Mouse (Mus musculus): ENCODE results near the gene Hip1. TPM values are rescaled to one million over a fixed set of nuclear protein-coding genes. Genes with fewer than 3 reads are reported as not detected.
"Not testable (repeated sequence)": the region's sequence is repeated elsewhere in the genome, so short reads cannot be mapped to it uniquely, and the experiment has no call there.

Gene Hip1
- total RNA-seq, 1 experiment from 2014 or later = 152 TPM

DNA sequence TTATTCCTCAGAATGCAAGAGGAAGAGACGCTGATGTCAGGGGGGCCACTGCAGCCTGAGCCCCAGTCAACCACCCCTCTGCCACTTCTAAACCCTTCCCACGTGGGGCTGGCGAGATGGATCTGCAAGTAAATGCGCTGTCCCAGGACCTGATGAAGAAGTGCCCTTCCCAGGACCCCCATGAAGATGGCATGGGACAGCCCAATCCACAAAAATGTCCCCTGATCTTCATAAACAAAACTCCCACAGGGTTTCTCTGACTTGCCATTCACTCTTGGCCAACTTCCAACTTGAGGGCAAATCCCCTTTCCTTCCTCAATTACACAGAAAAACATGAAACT is 84.1 kb downstream of the Hip1 start:
- ATAC-seq (replicated peaks; ENCODE audit: insufficient number of reproducible peaks, low FRiP score, low TSS enrichment, poor library complexity, severe bottlenecking) = no peak

GRCm38 (mm10) chr5:135460152-135460832 is 84.6 kb downstream of the Hip1 start:
- ATAC-seq (replicated peaks; ENCODE audit: insufficient number of reproducible peaks, low FRiP score, low TSS enrichment, poor library complexity, severe bottlenecking) = no peak

GRCm38 (mm10) chr5:135459486-135459885 is 85.4 kb downstream of the Hip1 start:
- ATAC-seq (replicated peaks; ENCODE audit: insufficient number of reproducible peaks, low FRiP score, low TSS enrichment, poor library complexity, severe bottlenecking) = no peak

GRCm38 (mm10) chr5:135457961-135458360 is 87.0 kb downstream of the Hip1 start:
- no peak for ATAC-seq (replicated peaks; ENCODE audit: insufficient number of reproducible peaks, low FRiP score, low TSS enrichment, poor library complexity, severe bottlenecking)

GRCm38 (mm10) chr5:135456515-135456914 is 88.4 kb downstream of the Hip1 start:
- no peak for ATAC-seq (replicated peaks; ENCODE audit: insufficient number of reproducible peaks, low FRiP score, low TSS enrichment, poor library complexity, severe bottlenecking)

GRCm38 (mm10) chr5:135454256-135454655 is 90.7 kb downstream of the Hip1 start:
- no peak for ATAC-seq (replicated peaks; ENCODE audit: insufficient number of reproducible peaks, low FRiP score, low TSS enrichment, poor library complexity, severe bottlenecking)

DNA sequence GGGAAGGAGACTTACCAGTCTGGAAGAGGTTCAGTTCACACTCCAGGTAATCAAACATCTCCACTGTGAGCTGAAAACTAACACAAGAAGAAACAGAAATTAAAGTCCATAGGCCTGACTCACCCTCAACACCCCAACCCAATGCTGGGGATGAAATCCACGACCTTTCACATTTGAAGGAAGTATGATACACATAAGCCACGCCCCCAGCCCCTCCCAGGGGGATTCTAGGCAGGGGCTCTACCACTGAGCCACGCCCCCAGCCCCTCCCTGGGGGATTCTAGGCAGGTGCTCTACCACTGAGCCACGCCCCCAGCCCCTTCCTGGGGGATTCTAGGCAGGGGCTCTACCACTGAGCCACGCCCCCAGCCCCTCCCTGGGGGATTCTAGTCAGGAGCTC is 93.4 kb downstream of the Hip1 start:
- not testable (repeated sequence) for ATAC-seq (replicated peaks; ENCODE audit: insufficient number of reproducible peaks, low FRiP score, low TSS enrichment, poor library complexity, severe bottlenecking)

- ATAC-seq (replicated peaks; ENCODE audit: insufficient number of reproducible peaks, low FRiP score, low TSS enrichment, poor library complexity, severe bottlenecking) = no peak
Measured at GRCm38 (mm10) chr5:135451100-135451499, 93.8 kb downstream of the Hip1 start.

GRCm38 (mm10) chr5:135445755-135446154 is 99.2 kb downstream of the Hip1 start:
- ATAC-seq (replicated peaks; ENCODE audit: insufficient number of reproducible peaks, low FRiP score, low TSS enrichment, poor library complexity, severe bottlenecking) = no peak

DNA sequence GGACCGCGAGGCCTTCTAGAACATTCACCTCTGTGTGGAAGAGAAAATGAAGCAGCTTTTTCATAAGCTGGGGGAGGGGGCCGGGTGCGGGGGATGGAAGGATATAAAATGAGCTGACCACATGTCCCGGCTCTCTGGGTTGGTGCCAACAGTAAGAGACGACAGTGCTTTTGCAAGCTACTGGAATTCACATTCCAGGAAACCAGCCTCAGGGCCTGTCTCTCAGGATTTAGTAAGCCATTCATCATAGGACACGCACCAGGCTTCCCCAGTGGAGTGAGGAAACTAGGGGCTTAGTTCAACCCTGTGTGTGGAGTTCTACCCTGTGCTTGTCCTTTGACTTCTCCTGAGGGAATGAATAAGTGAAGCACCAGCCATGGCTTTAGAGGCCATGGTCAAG is 102.5 kb downstream of the Hip1 start:
- no peak for ATAC-seq (replicated peaks; ENCODE audit: insufficient number of reproducible peaks, low FRiP score, low TSS enrichment, poor library complexity, severe bottlenecking)

GRCm38 (mm10) chr5:135435039-135435438 is 109.9 kb downstream of the Hip1 start:
- ATAC-seq (replicated peaks; ENCODE audit: insufficient number of reproducible peaks, low FRiP score, low TSS enrichment, poor library complexity, severe bottlenecking) = no peak

- ATAC-seq (replicated peaks; ENCODE audit: insufficient number of reproducible peaks, low FRiP score, low TSS enrichment, poor library complexity, severe bottlenecking) = no peak
Measured at GRCm38 (mm10) chr5:135433861-135434260, 111.1 kb downstream of the Hip1 start.

DNA sequence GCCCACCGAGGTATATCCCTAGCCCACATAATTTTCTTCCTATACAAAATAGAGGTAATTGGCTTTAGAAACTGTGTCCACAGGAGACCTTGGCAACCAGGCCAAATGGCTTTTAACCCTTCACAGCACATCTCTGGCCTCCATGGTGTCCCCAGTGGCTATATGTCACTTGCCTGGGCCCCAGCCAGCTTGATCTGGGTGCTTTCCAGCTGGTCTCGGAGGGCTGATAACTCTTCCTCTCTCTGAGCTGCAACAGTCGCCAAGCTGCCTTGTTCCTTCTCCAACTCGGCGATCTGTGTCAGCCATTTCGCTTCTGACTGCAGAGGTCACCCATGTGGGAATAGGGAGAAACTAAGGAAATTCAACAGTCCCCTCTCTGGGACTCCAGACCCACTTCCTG is 113.8 kb downstream of the Hip1 start:
- ATAC-seq (replicated peaks; ENCODE audit: insufficient number of reproducible peaks, low FRiP score, low TSS enrichment, poor library complexity, severe bottlenecking) = no peak

- ATAC-seq (replicated peaks; ENCODE audit: insufficient number of reproducible peaks, low FRiP score, low TSS enrichment, poor library complexity, severe bottlenecking) = no peak
Measured at GRCm38 (mm10) chr5:135428786-135429185, 116.1 kb downstream of the Hip1 start.

DNA sequence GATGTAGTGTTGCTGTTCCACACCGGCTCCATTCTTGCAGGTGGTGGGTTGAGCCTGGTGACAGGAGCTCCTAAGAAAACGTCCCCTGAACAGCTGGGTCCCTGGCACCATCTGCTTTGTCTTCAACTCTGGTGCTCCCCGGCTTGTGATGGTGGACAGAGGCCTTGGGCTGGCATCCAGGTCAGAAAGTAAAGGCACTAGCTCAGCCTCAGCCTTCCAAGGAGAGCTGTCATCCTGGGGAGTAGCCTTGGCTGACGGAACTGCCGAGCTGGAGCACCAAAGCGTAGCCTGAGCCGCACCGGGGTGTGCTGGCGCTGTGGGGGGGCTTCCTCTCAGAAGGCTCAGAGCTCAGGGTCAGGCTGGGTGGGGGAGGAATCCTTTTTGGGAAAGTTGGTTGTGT is 134.7 kb downstream of the Hip1 start:
- ATAC-seq (replicated peaks; ENCODE audit: insufficient number of reproducible peaks, low FRiP score, low TSS enrichment, poor library complexity, severe bottlenecking) = no peak

DNA sequence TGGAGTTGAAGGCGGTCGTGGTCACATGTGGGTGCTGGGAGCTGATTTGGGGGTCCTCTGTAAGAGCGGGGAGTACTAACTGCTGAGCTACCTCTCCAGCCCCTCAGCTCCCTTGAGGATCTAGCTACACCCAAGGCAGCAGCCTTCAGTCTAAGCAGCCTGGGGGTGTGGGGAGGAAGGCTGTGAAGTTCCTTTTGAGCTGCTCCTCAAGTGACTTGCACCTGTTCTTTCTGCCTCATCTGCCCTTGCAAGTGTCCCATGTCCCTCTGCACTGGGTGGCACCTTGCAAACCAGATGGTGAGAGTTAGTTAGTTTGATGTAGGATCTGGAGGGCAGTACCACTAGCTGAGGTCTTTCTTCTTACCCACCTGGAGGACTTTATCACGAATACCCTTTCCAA is 136.8 kb downstream of the Hip1 start:
- ATAC-seq (replicated peaks; ENCODE audit: insufficient number of reproducible peaks, low FRiP score, low TSS enrichment, poor library complexity, severe bottlenecking) = no peak

DNA sequence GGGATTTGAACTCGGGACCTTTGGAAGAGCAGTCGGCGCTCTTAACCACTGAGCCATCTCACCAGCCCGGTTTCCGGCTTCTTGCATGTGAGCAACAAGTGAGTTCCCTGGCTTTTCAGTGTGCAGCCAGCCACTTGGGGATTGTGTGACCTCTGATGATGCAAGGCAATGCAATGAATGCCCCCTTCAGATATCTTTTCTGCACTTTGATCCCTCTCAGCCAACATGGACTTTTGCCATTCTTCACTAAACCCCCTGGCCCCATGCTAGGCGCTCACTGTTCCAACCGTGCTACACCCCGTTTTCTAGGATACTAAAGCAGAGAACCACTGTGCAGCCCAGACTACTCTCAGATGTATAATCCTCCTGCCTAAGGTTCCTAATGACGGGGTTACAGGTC is 139.5 kb downstream of the Hip1 start:
- ATAC-seq (replicated peaks; ENCODE audit: insufficient number of reproducible peaks, low FRiP score, low TSS enrichment, poor library complexity, severe bottlenecking) = no peak

DNA sequence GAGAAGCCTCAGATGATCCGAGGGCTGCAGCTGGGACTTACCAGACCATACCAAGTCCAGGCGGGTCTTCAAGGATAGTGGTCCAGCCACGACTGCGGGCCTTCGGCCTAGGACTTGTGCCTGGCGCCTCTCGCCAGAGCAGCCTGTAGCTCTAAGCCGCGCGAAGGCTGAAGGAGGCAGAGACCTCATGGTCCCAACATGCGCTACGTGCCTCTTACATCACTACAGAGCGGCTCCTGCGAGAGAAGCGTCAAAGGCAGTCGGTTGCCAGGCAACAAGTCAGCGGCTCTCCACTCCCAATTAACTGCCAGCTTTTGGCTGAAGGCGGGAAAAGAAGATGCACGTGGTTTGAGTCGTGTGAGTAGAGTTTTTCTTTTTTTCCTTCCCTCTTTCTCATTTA is 140.3 kb downstream of the Hip1 start:
- no peak for ATAC-seq (replicated peaks; ENCODE audit: insufficient number of reproducible peaks, low FRiP score, low TSS enrichment, poor library complexity, severe bottlenecking)

DNA sequence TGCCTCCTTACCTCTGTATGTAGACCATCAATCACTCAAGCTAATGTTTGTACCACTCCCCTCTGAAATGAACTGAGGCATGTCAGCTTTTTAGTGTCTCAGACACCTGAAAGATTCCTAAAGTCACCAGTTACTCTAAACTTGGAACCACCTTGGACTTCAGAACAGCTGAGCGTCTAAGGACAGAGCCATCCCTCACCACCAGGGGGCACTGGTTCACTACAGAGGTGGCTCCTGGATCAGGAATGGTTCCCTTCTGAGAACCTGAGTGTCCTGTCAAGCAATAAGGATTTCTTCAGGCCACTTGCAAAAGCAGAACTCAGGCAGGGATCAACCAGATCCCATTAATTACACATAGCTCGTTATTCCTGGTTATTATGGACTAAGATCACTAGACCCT is 144.7 kb downstream of the Hip1 start:
- peak; percentile 67 for ATAC-seq (replicated peaks; ENCODE audit: insufficient number of reproducible peaks, low FRiP score, low TSS enrichment, poor library complexity, severe bottlenecking)

- ATAC-seq (replicated peaks; ENCODE audit: insufficient number of reproducible peaks, low FRiP score, low TSS enrichment, poor library complexity, severe bottlenecking) = no peak
Measured at GRCm38 (mm10) chr5:135399382-135399781, 145.5 kb downstream of the Hip1 start.

- ATAC-seq (replicated peaks; ENCODE audit: insufficient number of reproducible peaks, low FRiP score, low TSS enrichment, poor library complexity, severe bottlenecking) = no peak; the same call in 1 of the 2 replicates
Measured at GRCm38 (mm10) chr5:135395826-135396225, 149.1 kb downstream of the Hip1 start.
